Mouse (Mus musculus) testis, adult 2 months (tissue): ENCODE results near the gene Nudt9. TPM values are rescaled to one million over a fixed set of nuclear protein-coding genes. Genes with fewer than 3 reads are reported as not detected.

Source experiments
- H3K27ac ChIP-seq: fragments of 200-500 bp; 2 replicates; pipeline ENCODE4 v1.5.1; 2012; ENCODE audit warnings: low read depth, low read length; ENCODE audit not compliant: control insufficient read depth, insufficient read depth
- H3K27me3 ChIP-seq: fragments of 200-500 bp; 2 replicates; pipeline ENCODE4 v1.6.1; 2012; ENCODE audit warnings: mild to moderate bottlenecking, low read length, moderate library complexity; ENCODE audit not compliant: control insufficient read depth, insufficient read depth
- H3K36me3 ChIP-seq: fragments of 200-500 bp; 2 replicates; pipeline ENCODE4 v1.6.1; 2012; ENCODE audit warnings: mild to moderate bottlenecking, low read length; ENCODE audit not compliant: control insufficient read depth, insufficient read depth
- H3K4me1 ChIP-seq: fragments of 200-500 bp; 2 replicates; pipeline ENCODE4 v1.6.1; 2012; ENCODE audit warnings: low read length; ENCODE audit not compliant: control insufficient read depth, insufficient read depth
- H3K4me3 ChIP-seq: fragments of 200-500 bp; 2 replicates; pipeline ENCODE4 v1.5.1; 2012; ENCODE audit warnings: low read depth, mild to moderate bottlenecking, low read length, moderate library complexity, mixed read lengths; ENCODE audit not compliant: control insufficient read depth
- CTCF ChIP-seq: fragments of 200-500 bp; IDR thresholded peaks from 2 replicates; pipeline ENCODE4 v1.5.1; 2012; ENCODE audit warnings: low read depth, mild to moderate bottlenecking, inconsistent platforms, low read length, moderate library complexity; ENCODE audit not compliant: control insufficient read depth, insufficient read depth, insufficient replicate concordance
- POLR2A ChIP-seq: fragments of 200-500 bp; IDR thresholded peaks from 2 replicates; pipeline ENCODE4 v1.6.1; 2012; ENCODE audit warnings: low read depth, mild to moderate bottlenecking, inconsistent platforms, low read length, moderate library complexity; ENCODE audit not compliant: control insufficient read depth
- polyA plus RNA-seq: library from polyadenylated mRNA; depleted of rRNA; stranded (reverse); fragments of >200 nt; gene quantifications from 2 replicates; pipeline ENCODE4 v1.2.3, GENCODE M21; 2012; rRNA removed

Nudt9 gene
- 170 and 195 TPM in 2 replicates for polyA plus RNA-seq

DNA sequence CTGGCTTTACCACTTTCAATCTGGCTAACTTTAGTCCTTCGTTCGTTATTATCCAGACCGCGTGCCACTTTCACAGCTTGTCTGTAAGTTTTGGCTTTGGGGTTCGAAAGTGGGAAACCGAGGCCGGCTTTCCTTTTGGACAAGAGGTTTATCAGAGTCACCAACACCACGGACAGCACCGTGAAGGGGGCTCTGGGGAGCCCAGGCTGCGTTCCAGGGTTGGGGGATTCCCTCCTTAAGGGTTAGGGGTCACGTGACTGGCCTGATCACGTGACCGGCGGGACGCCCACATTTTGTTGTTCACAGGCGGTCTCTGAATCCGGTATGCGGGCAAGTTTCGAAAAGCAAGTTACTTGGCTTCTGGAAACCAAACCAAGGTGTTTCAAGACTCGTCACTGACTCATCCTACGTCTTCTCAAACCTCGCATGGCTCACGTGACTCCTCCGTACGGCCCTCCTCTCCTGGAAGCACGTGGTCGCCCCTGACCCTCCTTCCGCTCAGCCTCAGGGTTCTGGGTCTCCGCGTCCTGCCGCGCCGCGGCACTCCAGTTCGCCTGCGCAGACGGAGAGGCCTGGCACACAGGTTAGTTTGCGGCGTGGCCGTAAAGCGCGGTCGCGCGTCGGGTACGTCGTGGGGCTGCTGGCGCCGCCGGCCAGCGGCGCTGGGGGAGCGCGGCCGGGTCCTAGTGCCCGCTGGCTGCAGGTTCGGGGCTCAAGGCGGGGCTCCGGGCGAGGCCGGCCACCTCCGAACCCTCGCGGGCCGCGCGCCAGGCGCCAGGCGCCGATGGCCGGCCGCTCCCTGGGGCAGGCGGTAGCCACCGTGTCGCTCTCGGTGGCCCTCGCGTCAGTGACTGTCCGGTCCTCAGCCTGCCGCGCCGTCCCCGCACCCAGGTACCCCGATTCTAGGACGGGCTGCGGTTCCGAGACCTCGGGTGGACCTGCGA lies at the start of gene Nudt9:
Nudt9 (plus strand) TSS at position 51 of the 944 bp plus-strand sequence.
- Histone ChIP-seq H3K36me3 (0 out of 2 replicates have a peak, but pooled peaks cover under 1% of the 10 kb centered on the region), H3K4me3 (peak within 1 kb of the TSS; percentile 91), H3K27ac (peak within 1 kb of the TSS; percentile 88), H3K4me1 (peaks cover 6% of the 10 kb centered on the region), H3K27me3 (no peaks in the 10 kb centered on the region)
- no peak for TF ChIP-seq CTCF
- peak; percentile 58 for TF ChIP-seq POLR2A

GRCm38 (mm10) chr5:103998739-103999138 lies 47.4 kb upstream of the Nudt9 start:
- Histone ChIP-seq H3K27ac (no peak overlapping the region), H3K4me3 (no peak overlapping the region), H3K36me3 (no peaks in the 10 kb centered on the region), H3K27me3 (no peaks in the 10 kb centered on the region), H3K4me1 (peaks cover 4% of the 10 kb centered on the region)
- TF ChIP-seq CTCF: no peak
- no peak for TF ChIP-seq POLR2A

DNA sequence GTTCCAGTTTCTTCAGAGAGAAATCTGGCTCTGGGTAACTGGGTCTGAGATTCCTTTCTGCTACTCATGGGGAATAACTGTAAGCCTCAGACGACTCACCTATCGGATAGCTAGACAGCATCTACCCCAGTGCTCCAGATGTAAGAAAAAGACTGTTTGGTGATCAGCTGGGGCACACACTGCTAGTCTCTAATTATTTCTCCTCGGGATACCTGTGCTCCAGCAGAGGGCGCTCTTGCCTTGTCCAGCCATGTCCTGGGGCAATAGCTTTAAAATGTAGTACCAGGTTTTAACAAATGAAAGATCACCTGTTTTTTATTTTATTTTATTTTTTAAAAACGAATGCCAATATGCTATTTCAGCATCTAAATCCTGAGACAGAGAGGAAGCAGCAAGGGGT lies 46.4 kb upstream of the Nudt9 start:
- H3K36me3 ChIP-seq: no peaks in the 10 kb centered on the region
- no peak overlapping the region for H3K4me3 ChIP-seq
- peaks cover 4% of the 10 kb centered on the region for H3K4me1 ChIP-seq
- TF ChIP-seq CTCF (peak; percentile 79; the same call in 1 of the 2 replicates), POLR2A (no peak)
- no peaks in the 10 kb centered on the region for H3K27me3 ChIP-seq
- no peak overlapping the region for H3K27ac ChIP-seq

- Histone ChIP-seq H3K36me3 (no peaks in the 10 kb centered on the region), H3K4me1 (peaks cover 4% of the 10 kb centered on the region), H3K27me3 (no peaks in the 10 kb centered on the region), H3K4me3 (peak overlapping the region; percentile 22), H3K27ac (no peak overlapping the region)
- no peak for TF ChIP-seq CTCF
These were observed 43.4 kb upstream of the Nudt9 start for GRCm38 (mm10) chr5:104002549-104003255.

DNA sequence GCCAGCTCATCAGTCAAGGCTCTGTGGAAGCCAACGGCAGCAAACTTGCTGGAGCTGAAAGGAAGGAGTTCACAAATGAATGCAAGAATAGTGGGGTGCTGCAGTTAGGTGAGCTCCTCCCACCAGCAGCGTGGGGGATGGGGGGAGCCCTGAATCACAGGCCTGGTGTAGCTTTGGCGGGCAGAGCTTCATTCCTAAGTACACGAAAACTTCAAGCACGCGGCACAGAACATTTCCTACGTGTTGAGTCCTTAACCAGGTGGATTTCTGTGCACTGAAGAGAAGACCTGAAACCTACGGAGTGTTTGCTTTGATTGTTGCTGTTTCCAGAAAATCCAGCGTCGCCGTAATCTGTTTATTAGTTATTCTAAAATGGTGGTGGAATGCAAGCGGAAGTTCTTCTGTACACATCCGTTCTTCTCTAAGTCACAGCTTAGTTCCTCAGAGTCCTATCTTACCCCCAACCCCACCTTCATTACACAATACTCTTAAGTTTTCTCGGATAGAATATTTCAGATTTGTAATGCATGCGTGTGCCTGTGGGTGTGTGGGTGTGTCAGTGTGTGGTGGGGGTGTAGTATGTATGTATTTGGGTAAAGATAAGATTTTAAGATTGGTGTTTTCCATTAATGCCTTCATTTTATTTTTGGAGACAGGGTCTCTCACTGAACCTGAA lies 42.7 kb upstream of the Nudt9 start:
- Histone ChIP-seq H3K4me1 (peaks cover 4% of the 10 kb centered on the region), H3K27me3 (no peaks in the 10 kb centered on the region), H3K4me3 (peak overlapping the region; percentile 22), H3K27ac (no peak overlapping the region), H3K36me3 (no peaks in the 10 kb centered on the region)
- TF ChIP-seq CTCF (no peak), POLR2A (no peak)

GRCm38 (mm10) chr5:104003955-104004354 lies 42.2 kb upstream of the Nudt9 start:
- TF ChIP-seq POLR2A: no peak
- TF ChIP-seq CTCF: no peak
- Histone ChIP-seq H3K27me3 (no peaks in the 10 kb centered on the region), H3K27ac (no peak overlapping the region), H3K36me3 (no peaks in the 10 kb centered on the region), H3K4me3 (no peak overlapping the region), H3K4me1 (peaks cover 4% of the 10 kb centered on the region)

DNA sequence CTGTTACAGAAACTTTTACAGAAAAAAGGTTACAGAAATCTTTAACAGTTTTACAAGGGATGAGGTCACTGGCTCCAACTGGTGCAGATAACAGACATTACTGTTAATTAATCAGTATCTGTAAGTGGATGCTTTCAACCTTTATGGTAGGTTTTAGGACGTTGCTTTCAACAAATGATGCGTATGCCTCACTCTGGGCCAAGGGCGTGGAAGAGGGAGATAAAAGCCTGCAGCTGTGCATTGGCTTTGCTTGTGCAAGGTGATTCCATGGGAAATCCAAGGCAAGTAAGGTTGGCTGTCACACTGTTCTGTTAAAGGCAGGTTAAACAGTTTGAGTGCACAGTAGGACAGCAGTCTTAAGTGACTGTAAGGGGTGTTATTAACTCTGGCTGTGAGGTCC lies 39.3 kb upstream of the Nudt9 start:
- no peak overlapping the region for H3K4me3 ChIP-seq
- H3K36me3 ChIP-seq: no peaks in the 10 kb centered on the region
- H3K27ac ChIP-seq: no peak overlapping the region
- no peaks in the 10 kb centered on the region for H3K27me3 ChIP-seq
- TF ChIP-seq CTCF (no peak), POLR2A (no peak)
- peaks cover 4% of the 10 kb centered on the region for H3K4me1 ChIP-seq
